Mouse (Mus musculus) lung, postnatal 4 days (tissue): Measurements from ENCODE around the gene Cd8a.

Experiments used
- DNase-seq, 2 experiments: peaks; one replicate each; pipeline ENCODE4 v3.0.0; 2021

The Cd8a gene

DNA sequence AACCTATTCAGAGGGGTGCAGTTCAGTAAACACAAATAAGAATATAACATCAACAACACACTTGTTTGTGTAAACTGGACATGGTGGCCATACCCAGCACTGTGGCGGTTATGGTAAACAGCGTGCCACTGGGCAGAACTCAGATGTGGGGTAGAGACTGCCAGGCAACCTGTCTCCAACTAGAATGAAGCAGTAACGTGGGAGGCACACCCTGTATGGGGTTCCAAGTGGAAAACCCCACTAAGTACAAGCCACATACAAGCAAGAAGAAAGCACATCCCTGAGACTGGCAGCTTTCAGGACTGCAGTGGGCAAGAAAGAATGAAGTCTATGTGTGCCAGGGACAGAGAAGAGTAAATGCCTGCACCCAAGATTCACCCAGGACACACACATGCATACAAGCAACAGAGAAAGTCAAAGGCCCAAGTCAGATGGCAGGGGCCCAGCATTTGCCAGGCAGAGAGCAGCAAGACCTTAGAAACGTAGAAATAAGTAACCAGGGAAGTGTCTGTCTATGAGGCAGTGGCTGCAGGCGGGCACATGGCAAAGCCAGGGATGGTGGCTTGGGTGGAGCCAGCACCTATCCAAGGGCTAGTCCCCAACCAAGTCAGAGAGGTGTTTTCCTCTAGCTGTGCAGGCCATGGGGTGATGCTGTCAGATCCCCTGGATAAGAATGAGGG lies 1.0 kb upstream of the Cd8a start:
- DNase-seq = no peak

DNA sequence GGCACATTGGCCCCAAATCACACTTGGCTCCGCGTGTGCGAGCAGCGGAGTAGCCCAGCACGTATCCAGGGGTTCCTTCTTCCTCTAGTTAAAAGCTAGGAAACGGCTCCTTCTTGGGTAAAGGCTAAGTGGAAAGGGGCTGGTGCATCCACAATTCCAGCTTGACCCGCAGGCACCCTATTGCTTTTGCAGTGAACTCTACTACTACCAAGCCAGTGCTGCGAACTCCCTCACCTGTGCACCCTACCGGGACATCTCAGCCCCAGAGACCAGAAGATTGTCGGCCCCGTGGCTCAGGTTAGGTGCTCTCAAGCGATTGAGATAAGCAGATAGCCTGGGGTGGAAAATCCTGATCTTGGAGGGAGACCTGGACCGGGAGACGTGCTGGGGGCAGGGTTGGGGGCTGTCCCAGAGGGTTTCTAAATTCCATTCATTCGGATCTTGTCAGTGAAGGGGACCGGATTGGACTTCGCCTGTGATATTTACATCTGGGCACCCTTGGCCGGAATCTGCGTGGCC lies 1.1 kb downstream of the Cd8a start:
- DNase-seq = no peak

DNA sequence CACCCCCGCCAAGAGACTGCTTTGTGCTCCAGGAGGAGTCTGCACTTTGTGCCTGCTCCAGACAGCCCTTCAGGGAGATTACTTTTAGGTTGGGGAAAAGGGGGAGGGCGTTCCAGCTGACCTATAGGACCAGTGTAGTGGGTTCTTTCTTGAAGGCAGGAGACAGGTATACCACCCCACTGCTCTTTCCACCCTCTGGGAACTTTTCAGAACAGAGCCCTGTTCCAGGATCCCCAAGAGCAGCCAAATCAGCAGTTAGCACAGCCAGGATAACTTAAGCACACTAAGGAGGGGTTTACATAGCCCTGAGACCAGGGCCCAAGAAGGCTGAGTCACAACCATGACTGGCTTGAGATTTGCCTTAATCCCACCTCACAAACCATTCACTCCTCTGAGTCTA lies 1.7 kb downstream of the Cd8a start:
- DNase-seq = no peak

DNA sequence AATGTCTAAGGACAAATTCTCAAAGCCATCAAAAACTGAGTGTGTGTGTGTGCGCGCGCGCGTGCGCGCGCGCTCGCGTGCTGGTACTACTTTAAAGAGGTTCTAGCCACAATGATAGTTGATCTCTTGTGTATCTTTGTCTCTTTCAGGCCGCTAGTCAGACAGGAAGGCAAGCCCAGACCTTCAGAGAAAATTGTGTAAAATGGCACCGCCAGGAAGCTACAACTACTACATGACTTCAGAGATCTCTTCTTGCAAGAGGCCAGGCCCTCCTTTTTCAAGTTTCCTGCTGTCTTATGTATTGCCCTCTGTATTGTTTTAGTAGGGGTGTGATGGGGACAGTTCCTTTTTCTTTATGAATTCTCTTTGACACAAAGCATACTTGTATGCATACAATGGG lies 3.5 kb downstream of the Cd8a start:
- DNase-seq = no peak

DNA sequence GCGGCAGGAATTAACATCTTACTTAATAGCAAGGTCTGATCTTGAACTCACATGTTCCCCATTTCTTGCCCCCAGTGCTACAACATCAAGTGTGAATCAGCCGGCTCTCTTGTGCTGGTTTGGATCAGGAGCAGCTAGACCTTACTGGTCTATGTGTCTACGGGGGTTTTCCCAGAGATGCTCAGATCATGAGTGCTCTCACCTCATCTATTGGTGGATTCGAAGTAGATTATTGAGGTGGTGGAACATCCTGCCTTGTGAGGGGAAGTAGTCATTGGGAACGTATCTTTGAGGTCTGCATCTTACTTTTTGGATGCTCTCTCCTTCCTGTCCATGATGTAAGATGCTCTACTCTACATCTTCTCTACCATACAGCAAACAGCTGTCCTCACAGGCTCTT lies 8.4 kb downstream of the Cd8a start:
- no peak for DNase-seq

DNA sequence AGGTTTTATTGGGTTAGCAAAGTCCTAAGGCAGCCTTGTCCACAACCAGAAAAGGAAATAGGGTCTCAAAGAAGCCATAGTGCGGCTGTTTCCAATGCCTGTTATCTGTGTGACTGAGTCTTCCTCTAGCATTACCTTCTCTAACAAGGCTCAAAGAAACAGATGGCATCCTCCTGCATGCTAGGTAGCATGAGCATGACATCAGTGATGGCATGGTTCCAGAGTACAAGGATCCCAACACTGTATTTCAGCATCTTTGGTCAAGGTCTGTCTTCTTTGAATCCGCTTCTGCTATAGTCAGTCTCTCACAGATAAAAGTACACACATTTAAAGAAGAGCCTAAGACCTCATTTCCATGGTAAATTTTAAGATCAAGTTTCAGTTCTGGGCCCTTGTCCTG lies 17.3 kb downstream of the Cd8a start:
- DNase-seq = no peak

DNA sequence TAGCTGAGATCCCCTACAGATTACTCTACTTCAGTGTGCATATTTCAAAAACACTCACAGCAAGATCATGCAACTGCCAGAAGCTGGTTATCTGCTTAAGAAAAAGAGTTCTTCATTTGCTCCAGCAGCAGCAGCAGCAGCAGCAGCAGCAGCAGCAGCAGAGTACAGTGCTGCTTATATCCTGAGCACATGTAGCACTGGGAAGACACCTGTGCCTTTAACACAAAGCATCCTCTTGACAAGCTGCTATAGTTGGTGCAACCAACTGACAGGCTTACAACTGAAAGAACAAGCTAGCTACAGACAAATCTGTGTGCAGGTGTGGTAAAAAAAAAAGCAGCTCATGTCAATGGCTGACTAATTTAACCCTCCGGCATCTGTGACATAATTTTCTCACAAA lies 22.8 kb downstream of the Cd8a start:
- DNase-seq = no peak

DNA sequence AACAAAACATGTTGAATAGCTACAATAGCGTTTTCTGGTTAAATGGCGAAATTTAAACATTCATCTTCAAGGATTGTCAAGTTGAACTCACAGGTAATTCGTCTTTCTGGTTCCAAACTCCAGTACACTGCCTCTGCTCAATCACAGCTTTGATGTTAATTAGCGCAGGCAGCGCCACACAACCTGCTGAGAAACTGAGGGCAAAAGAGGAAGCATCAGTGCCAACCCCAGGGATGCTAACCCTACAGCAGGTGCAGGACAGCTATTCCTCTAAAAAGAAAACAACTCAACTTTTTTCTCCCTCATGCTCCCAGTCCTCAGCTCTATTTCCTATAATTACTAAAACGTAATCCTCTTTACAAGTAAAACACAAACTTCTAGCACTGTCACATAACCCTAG lies 23.5 kb downstream of the Cd8a start:
- no peak for DNase-seq

DNA sequence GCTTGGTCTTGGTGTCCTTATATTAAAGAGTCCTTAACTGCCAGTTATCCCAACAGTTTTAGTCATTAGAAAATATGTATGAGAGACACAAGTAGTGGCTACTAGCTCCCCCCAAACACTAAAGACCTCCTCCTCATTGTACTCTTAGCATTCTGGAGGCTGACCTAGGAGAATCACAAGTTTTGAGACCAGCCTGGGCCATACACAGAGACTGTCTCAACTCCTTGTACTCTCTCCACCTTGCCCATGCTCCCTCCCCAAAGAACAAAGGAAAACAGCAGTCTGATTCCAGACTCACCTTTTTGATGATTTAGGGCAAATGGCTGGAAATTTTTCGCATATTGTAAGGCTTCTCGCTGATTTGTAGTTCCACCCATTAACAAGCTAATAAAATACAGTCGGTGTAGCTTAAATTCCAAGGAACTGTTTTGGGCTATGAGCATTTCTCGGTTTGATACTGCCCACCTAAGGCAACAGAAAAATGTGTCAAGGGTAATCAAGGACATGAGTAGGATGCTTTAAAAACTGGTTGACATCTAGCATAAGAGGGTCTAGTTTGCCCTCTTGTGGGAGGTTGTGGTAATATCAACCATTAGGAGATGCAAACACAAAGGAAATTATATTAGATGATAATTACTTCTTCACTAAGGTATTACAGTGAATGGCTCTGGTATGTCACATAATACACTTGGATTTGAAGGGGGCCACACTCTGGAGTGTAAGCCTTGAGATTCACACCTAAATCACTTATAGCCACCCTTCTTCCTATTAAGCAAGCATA lies 25.8 kb downstream of the Cd8a start:
- peak in 1 of 2 experiments; percentile 25 for DNase-seq

DNA sequence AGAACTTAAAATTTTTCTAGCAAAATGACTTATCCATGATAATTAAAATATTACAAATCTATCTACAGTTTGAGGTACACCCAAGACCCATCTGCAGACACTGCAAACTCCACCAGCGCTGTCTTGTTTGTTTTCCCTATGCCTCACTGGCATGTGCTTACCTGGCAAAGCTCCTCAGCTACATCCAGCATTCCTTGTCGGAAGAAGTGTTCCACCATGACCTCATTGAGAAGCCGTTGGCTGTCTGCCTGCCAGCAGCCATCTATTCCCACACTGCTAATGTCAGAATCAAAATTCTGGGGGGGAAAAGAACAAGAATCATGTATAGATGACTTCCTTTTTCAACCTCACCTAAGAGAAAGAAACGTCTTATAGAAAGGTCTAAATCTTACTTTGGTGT lies 41.4 kb downstream of the Cd8a start:
- no peak for DNase-seq

DNA sequence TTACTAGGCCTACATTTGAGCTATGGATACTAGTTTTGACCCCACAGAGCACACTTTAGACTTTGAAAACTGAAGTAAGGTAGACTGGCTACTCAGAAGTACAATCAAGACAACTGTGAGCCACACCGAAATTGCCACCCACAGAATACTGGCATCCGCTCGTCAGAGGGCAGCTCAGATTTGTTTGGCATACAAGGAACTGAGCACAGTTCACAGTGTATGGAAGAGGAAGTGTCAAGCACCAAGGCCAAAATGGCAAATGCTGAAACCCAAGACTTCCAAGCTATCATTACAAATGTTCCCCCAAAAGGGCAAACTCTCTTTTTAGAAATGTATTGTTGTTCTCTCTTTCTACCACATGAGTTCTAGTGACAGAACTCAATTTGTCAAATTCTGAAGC lies 42.2 kb downstream of the Cd8a start:
- DNase-seq = no peak

DNA sequence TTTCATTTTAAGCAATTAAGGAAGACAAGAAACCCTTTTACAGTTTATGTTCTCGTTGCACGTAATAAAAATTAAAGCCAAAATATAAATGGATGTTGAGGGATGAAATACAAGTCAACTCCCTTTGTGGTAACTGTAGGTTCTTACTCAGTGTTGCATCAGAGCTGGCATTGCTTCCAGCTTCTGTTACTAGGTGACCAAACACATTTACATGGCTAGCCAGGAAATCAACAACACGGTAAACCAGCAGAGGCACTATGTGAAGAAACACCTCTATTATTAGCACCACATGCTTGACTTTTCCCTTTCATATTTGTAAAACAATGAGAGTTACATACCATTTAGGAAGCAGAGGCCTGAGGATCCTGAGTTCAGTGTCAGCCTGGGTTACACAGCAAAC lies 45.6 kb downstream of the Cd8a start:
- no peak for DNase-seq

DNA sequence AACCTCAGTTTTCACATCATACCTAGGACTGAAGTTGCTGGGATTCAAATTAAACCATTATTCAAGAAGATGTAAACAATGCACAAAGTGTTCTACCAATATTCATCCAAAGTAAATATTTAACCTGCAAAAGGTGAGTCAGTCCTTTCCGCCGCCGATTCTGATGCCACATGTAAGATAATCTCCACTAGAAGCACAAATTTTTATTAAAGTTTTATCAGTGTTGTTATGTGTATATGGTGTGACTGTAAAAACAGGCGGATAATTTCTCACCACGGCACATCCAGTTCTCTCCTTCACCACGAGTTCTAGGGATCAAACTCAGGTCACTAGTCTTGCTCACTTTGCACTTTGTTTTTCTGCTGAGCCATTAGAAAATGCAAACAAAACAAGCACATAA lies 47.6 kb downstream of the Cd8a start:
- no peak for DNase-seq

DNA sequence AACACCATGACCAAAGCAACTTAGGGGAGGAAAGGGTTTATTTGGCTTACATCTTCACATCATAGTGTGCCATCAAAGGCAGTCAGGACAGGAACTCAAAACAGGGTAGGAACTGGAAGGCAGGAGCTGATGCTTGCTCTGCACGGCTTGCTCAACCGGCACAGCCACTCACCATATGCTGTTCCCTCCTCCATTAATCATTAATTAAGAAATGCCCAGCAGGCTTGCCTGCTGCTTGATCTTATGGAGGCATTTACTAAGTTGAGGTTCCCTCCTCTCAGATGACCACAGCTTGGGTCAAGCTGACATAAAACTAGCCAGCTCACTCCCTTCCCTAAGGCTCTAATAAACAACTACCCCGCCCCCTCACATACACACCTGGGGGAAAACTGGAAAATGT lies 48.9 kb downstream of the Cd8a start:
- no peak for DNase-seq

DNA sequence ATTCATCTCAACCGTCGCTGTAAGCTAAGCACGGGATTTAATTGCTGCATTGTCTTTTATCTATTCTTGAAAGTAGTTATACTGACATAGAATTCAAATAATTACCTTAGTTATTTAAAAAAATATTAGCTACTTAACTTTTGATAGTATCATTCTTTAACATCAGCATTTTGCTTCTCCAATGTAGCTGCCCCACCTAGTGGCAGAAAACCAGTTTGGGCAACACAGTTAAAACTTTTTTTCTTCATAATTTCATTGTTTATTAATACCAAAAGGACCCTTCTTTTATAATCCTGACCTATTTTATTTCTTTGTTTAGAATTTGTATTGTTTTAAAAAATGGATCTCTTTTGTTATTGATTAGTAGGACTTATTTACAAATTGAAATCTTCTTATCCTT lies 49.9 kb downstream of the Cd8a start:
- peak in 1 of 2 experiments; percentile 21 for DNase-seq

DNA sequence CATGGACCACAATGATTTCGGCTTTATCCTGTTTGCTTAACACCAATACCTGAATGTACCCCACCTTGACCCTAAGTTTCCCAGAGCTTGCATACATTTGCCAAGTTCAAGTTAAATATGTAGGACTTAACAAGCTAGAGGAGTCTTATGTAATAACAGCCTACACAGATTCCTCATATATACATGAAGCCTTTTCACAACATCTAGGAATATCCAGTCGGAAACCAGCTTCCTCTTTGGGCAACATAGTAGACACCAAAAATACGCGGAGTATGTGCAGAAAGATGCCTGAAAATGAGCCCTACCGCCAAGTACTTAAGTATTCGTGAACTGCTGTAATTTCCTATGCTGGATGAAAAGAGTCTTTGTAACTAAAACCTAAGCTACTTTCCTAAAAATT lies 52.5 kb downstream of the Cd8a start:
- DNase-seq = no peak

DNA sequence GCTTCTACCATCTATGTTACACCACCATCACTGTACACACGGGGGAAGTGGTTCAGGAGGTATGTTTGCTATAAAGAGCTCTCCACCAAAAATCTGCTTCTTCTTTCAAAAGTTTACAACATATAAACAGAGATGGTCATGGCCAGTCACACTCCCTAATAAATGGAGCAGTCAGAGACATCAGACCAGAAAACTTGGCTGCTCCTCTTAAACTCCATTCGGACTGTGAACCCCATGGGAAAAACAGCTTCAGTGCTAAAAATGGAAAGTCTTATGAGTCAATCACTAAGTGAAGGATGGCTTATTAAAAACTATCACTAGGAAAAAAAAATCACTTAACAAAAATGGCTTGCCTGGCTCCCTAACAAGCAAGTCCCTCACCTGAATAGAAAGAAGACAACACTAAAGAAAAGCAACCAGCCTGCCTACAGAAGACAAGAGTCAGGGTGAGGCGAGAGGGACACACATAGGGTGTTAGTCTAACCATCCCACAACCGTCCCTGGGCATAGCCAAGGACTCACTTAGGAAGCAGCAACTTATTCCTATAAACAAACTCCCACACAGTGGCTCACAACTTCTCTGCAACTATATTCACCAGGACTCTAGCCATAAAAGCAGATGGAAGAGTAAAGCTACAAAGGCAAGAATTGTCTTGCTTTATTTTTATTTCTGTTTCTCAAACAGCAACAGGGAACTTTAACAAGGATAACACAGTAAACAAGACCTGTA lies 54.9 kb downstream of the Cd8a start:
- no peak for DNase-seq
